Mouse (Mus musculus): Measurements from ENCODE around the gene Fam69b. TPM values are rescaled to one million over a fixed set of nuclear protein-coding genes. Genes with fewer than 3 reads are reported as not detected.
A peak's percentile ranks its signal among the peaks of the same experiment; 100 is the strongest.

The Fam69b gene
- polyA plus RNA-seq (2015; fragmentation: Nextera tagmentation; extraction: Ambion mirVana), result 12.2 and 18.0 TPM in 2 replicates

DNA sequence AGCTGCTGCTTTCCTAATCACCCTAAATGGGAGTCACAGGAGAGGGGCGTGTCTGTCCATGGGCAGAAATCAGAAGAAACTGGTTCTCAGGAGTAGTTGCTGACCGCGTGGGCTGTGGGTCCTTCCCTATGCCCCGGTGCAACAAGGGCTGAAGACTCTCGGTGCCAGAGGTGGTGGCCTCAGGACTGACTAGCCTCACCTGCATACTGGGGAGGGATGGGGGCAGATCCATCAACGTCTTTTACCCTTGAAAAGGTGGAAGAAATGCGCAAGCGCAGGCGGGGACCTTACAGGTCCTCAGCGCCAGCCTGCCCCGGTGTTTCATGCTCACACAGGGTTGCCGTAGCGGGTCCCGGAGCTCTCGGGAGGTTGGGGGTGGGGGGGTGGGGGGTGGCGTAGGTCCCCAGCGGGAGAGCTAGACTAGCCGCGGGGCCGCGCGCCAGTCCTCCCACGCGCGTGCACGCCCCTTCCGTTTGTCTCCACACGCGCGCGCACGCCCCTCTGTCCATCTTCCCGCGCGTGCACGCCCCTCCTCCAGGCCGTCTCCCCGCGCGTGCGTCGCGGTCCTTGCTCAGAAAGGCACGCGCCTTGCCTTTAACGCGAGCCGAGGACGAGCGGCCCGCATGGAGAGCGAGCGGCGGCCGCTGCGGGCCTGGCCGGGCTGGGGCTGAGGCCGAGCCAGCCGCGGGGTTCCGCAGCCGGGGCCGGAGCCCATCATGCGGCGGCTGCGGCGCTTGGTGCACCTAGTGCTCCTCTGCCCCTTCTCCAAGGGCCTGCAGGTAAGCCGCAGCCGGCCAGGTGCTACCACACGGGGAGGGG, at the start of gene Fam69b:
Gene Fam69b, plus strand, starts transcription at position 537 of the 819 bp plus-strand sequence.
- WGBS, result under 1% methylated on average over 65 of the region's 70 CpGs
- peak; percentile 56 for ATAC-seq (replicated peaks; ENCODE audit: insufficient number of reproducible peaks, insufficient read depth, low FRiP score, low read depth)
- H3K4me1 ChIP-seq (replicated peaks), result peaks cover 13% of the 10 kb centered on the region
- H3K27ac ChIP-seq, result peak within 1 kb of the TSS; percentile 32; the same call in 1 of the 2 replicates
- no peaks in the 10 kb centered on the region for H3K27me3 ChIP-seq
- H3K36me3 ChIP-seq, result no peaks in the 10 kb centered on the region
- no peaks in the 10 kb centered on the region for H3K9me3 ChIP-seq (replicated peaks)
- peak within 1 kb of the TSS; percentile 81 for H3K9ac ChIP-seq
- peak within 1 kb of the TSS; percentile 99 for H3K4me2 ChIP-seq
- H3K4me3 ChIP-seq, result peak within 1 kb of the TSS; percentile 69

DNA sequence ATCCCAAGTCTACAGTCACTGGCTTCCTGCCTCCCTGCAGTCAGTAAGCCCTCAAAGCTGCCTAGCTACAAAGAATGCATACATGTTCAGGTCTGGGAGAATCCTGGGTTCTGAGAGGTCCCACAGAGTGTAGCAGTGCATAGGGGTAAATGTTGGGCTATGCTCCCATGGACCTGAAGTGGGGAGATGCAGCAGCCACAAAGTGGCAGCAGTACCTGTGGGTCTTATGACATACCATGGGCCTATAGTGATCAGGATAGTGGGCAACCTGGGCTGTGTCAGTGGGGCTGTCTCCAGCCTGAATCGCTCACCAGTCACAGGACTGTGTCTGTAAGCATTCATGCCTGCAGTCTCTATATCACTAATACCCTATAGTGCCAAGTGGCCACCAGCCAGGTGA, 48.5 kb upstream of the Fam69b start, which contains the start of gene Egfl7:
Gene Egfl7, plus strand, starts transcription at position 301 of the 400 bp plus-strand sequence.
- WGBS, result 71% methylated on average over 1 of the region's 1 CpGs
- Histone ChIP-seq H3K27me3 (no peaks in the 10 kb centered on the region), H3K9ac (no peak within 1 kb of the TSS), H3K36me3 (no peaks in the 10 kb centered on the region), H3K9me3 (replicated peaks) (no peaks in the 10 kb centered on the region), H3K4me1 (replicated peaks) (peaks cover 36% of the 10 kb centered on the region), H3K4me3 (no peak within 1 kb of the TSS), H3K27ac (peak within 1 kb of the TSS; percentile 55), H3K4me2 (no peak within 1 kb of the TSS; the same call in 1 of the 2 replicates)
- no peak for ATAC-seq (replicated peaks; ENCODE audit: insufficient number of reproducible peaks, insufficient read depth, low FRiP score, low read depth)

DNA sequence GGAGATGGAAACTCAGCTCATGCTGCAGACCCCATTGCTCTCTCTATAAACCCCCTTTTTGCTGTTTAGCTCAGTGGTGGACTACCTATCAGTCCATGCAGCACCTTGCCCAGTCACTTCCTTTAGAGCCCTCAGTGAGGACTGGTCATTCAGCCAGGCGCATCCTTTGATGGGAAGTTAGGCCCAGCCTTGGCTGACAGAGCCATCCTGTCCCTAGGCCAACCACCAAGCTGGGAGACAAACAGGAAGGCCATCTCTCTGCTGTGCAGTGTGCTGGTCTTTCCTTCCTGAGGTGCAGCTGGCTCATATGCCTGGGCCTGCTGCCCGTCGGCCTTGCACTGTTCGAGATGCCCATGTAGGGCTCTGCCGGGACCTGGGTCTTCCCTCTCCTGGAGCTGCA, 47.5 kb upstream of the Fam69b start:
- peaks cover 27% of the 10 kb centered on the region for H3K4me1 ChIP-seq (replicated peaks)
- no peak overlapping the region for H3K4me2 ChIP-seq
- H3K27me3 ChIP-seq, result no peaks in the 10 kb centered on the region
- WGBS, result 74% methylated on average over 5 of the region's 5 CpGs
- no peaks in the 10 kb centered on the region for H3K9me3 ChIP-seq (replicated peaks)
- H3K27ac ChIP-seq, result peak overlapping the region; percentile 54
- H3K9ac ChIP-seq, result no peak overlapping the region
- H3K4me3 ChIP-seq, result no peak overlapping the region
- no peak for ATAC-seq (replicated peaks; ENCODE audit: insufficient number of reproducible peaks, insufficient read depth, low FRiP score, low read depth)
- H3K36me3 ChIP-seq, result no peaks in the 10 kb centered on the region

DNA sequence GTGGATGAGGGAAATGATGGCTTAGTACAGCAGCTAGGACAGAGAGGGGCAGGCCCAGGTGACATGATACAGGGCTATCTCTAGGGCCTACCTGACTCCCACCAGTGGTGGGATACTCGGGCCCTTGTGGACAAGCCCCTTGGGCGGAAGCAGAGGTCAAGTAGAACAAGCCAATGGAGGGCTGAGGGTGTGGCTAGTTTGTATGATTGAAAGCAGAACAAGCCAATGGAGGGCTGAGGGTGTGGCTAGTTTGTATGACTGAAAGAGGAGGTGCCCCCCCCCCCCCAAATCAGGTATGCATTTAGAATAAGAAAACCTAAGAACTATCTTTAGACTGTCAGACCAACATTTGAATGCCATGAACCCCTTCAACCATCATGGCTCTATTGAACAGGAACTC, 46.1 kb upstream of the Fam69b start:
- Histone ChIP-seq H3K27me3 (no peaks in the 10 kb centered on the region), H3K4me1 (replicated peaks) (peaks cover 26% of the 10 kb centered on the region), H3K9ac (no peak overlapping the region), H3K4me2 (no peak overlapping the region), H3K9me3 (replicated peaks) (no peaks in the 10 kb centered on the region), H3K36me3 (no peaks in the 10 kb centered on the region), H3K4me3 (no peak overlapping the region), H3K27ac (no peak overlapping the region)
- 59% methylated on average over 2 of the region's 2 CpGs for WGBS
- no peak for ATAC-seq (replicated peaks; ENCODE audit: insufficient number of reproducible peaks, insufficient read depth, low FRiP score, low read depth)

DNA sequence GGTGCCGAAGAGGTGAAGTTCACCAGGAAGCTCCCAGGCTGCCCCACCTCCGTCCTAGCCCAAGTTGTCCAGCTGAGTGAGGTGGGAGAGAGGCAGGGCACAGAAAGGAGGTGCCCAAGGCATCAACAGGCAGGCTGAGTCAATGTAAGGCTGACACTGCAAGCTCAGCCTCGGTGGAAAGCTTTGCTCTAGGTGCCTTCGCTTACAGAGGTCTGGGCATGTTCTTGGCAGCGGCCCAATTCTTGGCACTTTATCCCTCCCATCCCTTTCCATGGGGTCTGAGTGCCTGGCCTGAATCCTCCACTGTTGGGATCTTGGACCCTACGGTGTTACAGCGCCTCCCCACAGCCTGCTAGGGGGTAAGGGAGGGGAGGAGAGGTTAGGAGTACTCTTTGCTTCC, 45.5 kb upstream of the Fam69b start:
- 62% methylated on average over 7 of the region's 7 CpGs for WGBS
- no peak overlapping the region for H3K9ac ChIP-seq
- H3K9me3 ChIP-seq (replicated peaks), result no peaks in the 10 kb centered on the region
- H3K27ac ChIP-seq, result peak overlapping the region; percentile 83
- no peaks in the 10 kb centered on the region for H3K27me3 ChIP-seq
- peak overlapping the region; percentile 42 for H3K4me2 ChIP-seq
- no peaks in the 10 kb centered on the region for H3K36me3 ChIP-seq
- no peak overlapping the region for H3K4me3 ChIP-seq
- peaks cover 26% of the 10 kb centered on the region for H3K4me1 ChIP-seq (replicated peaks)
- ATAC-seq (replicated peaks; ENCODE audit: insufficient number of reproducible peaks, insufficient read depth, low FRiP score, low read depth), result no peak

DNA sequence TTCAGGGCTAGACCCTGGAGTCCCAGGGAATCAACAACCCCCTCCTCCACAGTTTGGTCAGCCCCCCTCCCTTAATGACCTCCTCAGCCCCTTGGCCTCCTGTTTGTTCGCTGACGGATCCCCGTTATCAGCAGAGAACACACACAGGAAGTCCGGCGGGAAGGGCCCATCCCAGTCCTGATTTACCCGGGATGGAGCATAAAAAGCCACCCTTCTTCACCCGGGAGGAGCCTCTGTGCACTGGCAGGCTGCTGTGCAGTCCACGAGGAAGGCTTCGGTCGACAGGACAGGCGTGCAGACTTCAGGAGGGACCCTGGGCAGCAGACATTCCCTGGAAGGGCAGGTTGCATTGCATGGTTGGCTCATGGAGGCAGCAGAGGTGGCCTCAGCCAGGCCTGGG, 44.6 kb upstream of the Fam69b start:
- peak overlapping the region; percentile 42 for H3K4me2 ChIP-seq
- no peaks in the 10 kb centered on the region for H3K27me3 ChIP-seq
- peak overlapping the region; percentile 74 for H3K4me3 ChIP-seq
- H3K27ac ChIP-seq, result peak overlapping the region; percentile 83
- WGBS, result 31% methylated on average over 11 of the region's 11 CpGs
- peak overlapping the region; percentile 58 for H3K9ac ChIP-seq
- H3K9me3 ChIP-seq (replicated peaks), result no peaks in the 10 kb centered on the region
- ATAC-seq (replicated peaks; ENCODE audit: insufficient number of reproducible peaks, insufficient read depth, low FRiP score, low read depth), result peak; percentile 54
- peaks cover 31% of the 10 kb centered on the region for H3K4me1 ChIP-seq (replicated peaks)
- no peaks in the 10 kb centered on the region for H3K36me3 ChIP-seq

DNA sequence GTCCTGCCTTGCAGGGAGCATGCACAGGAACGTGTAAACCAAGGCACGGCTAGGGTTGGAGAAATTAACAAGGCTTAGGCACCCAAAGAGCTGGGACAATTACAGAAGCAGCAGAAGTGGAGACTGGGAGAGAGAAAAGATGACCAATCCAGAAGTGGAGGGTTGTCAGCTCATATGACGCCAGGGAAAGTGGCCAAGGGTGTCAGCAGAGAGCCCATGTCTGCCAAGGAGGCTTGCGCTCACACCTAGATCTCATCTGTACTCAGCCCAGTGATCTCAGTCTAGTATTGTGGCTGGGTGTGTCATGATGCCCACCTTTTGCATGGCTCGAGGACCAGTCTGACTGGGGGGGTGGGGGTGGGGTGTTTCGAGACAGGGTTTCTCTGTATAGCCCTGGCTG, 42.5 kb upstream of the Fam69b start:
- no peaks in the 10 kb centered on the region for H3K9me3 ChIP-seq (replicated peaks)
- H3K9ac ChIP-seq, result peak overlapping the region; percentile 76
- peak overlapping the region; percentile 74 for H3K4me3 ChIP-seq
- ATAC-seq (replicated peaks; ENCODE audit: insufficient number of reproducible peaks, insufficient read depth, low FRiP score, low read depth), result no peak
- WGBS, result 52% methylated on average over 6 of the region's 6 CpGs
- H3K36me3 ChIP-seq, result no peaks in the 10 kb centered on the region
- peak overlapping the region; percentile 83 for H3K27ac ChIP-seq
- no peaks in the 10 kb centered on the region for H3K27me3 ChIP-seq
- H3K4me1 ChIP-seq (replicated peaks), result peaks cover 31% of the 10 kb centered on the region
- no peak overlapping the region for H3K4me2 ChIP-seq

DNA sequence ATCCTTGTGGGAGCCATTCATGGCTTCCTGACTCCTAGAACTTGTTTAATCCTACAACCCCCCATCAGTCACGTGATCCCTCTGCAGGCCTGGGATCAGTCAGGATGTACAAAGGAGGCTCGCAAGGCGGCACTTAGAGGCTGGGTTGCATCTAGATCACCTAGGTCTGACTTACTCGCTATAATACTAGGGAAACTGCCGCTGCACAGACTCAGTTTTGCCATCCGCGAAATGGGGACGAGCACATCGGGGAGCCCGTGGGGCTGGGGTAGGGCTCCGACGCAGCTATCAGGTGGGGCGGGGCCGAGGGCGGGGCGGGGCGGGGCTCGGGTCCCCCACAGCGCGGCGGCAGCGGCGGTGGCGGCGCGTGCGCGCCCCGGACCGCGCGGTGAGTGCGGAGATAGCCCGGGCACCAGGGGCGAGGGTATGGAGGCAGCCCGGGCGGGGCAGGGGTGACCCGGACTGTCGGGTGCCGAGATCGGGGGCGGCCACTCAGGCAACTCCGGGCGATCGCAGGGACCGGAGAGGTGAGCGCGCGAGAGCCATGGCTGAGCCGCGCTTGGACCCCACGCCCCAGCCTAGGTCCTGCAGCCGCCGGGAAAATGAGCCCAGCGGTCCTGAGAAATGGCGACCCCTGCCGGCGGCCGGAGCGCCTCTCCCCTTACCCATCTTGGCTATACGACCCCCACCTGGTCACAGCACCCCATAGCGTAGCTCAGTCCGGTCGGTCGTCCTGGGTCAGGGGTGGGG, 41.8 kb upstream of the Fam69b start, which contains the start of gene Gm20532:
Gene Gm20532, plus strand, starts transcription at position 346 of the 750 bp plus-strand sequence.
- peak; percentile 33 for ATAC-seq (replicated peaks; ENCODE audit: insufficient number of reproducible peaks, insufficient read depth, low FRiP score, low read depth)
- no peaks in the 10 kb centered on the region for H3K27me3 ChIP-seq
- H3K4me2 ChIP-seq, result peak within 1 kb of the TSS; percentile 89
- peak within 1 kb of the TSS; percentile 76 for H3K9ac ChIP-seq
- under 1% methylated on average over 65 of the region's 65 CpGs for WGBS
- peak within 1 kb of the TSS; percentile 83 for H3K27ac ChIP-seq
- peak within 1 kb of the TSS; percentile 74 for H3K4me3 ChIP-seq
- H3K9me3 ChIP-seq (replicated peaks), result no peaks in the 10 kb centered on the region
- no peaks in the 10 kb centered on the region for H3K36me3 ChIP-seq
- peaks cover 38% of the 10 kb centered on the region for H3K4me1 ChIP-seq (replicated peaks)

DNA sequence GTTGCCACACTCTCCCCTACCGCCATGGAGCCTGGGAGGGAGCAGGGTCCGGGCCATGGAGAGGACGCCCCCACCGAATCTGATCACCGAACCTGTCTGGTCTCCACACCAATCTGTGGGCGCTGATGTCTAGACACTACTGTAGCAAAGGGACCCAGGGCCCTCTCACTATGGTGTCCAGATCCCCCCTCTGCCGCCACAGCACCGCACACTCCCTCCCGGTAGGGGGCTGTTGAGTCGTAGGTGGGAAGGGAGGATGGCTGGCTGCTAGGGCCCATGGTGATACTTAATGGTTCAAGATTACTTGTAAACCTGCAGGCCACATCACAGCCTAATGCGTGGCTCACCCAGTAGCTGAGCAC, 41.2 kb upstream of the Fam69b start:
- ATAC-seq (replicated peaks; ENCODE audit: insufficient number of reproducible peaks, insufficient read depth, low FRiP score, low read depth), result peak; percentile 0; the same call in 1 of the 2 replicates
- 8% methylated on average over 11 of the region's 11 CpGs for WGBS
- H3K4me2 ChIP-seq, result peak overlapping the region; percentile 89

DNA sequence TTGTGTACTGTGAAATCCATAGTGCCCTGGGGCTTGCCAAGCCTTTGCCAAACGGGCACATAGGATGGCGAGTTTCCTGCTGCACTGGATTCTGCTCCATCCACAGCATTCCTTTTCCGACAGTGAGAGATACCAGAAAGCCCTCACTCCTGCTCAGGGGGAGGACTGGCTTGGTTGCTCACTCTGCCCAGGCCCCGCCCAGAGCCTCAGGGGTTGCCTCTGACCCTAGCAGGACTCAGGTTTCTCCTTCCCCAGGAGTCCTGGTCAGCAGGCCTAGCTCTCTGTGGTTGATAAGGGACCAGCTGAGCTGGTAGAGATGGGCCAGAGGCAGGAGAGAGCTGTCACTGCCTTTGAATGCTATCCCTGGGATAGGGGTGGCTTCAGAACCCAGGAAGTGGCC, 39.7 kb upstream of the Fam69b start:
- Histone ChIP-seq H3K4me3 (peak overlapping the region; percentile 74), H3K4me1 (replicated peaks) (peaks cover 29% of the 10 kb centered on the region), H3K36me3 (peaks cover 15% of the 10 kb centered on the region; the same call in 1 of the 2 replicates), H3K27me3 (no peaks in the 10 kb centered on the region), H3K9me3 (replicated peaks) (no peaks in the 10 kb centered on the region), H3K4me2 (peak overlapping the region; percentile 89), H3K27ac (peak overlapping the region; percentile 83), H3K9ac (peak overlapping the region; percentile 76)
- 24% methylated on average over 4 of the region's 4 CpGs for WGBS
- ATAC-seq (replicated peaks; ENCODE audit: insufficient number of reproducible peaks, insufficient read depth, low FRiP score, low read depth), result no peak

More for the DNA sequence above, 41.2 kb upstream of the Fam69b start:
- H3K9ac ChIP-seq, result peak overlapping the region; percentile 76
- H3K9me3 ChIP-seq (replicated peaks), result no peaks in the 10 kb centered on the region
- H3K4me3 ChIP-seq, result peak overlapping the region; percentile 74
- H3K27ac ChIP-seq, result peak overlapping the region; percentile 83
- peaks cover 39% of the 10 kb centered on the region for H3K4me1 ChIP-seq (replicated peaks)
- peaks cover 2% of the 10 kb centered on the region; the same call in 1 of the 2 replicates for H3K36me3 ChIP-seq
- no peaks in the 10 kb centered on the region for H3K27me3 ChIP-seq

DNA sequence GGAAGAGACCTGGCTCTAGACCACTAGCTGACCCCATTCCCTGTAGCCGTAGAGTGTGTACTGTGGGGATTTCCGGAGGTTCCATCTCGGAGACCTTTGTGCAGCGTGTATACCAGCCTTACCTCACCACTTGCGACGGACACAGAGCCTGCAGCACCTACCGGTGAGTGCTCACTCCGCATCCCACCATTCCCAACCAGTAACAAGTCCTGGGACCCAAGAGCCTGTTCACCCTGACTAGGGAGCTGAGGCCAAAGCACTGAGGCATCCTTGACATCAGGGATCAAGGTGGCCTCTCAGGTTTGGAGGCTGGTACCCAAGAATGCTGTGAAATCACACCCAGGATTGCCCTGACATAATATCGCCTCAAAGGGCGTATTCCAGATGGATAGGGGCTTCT, 39.0 kb upstream of the Fam69b start:
- Histone ChIP-seq H3K4me2 (peak overlapping the region; percentile 89), H3K27ac (peak overlapping the region; percentile 83), H3K36me3 (peaks cover 15% of the 10 kb centered on the region; the same call in 1 of the 2 replicates), H3K4me1 (replicated peaks) (peaks cover 29% of the 10 kb centered on the region), H3K9ac (0 out of 2 replicates have a peak overlapping the region, but pooled peaks have one; percentile 23), H3K9me3 (replicated peaks) (no peaks in the 10 kb centered on the region), H3K27me3 (no peaks in the 10 kb centered on the region), H3K4me3 (peak overlapping the region; percentile 74)
- ATAC-seq (replicated peaks; ENCODE audit: insufficient number of reproducible peaks, insufficient read depth, low FRiP score, low read depth), result no peak
- WGBS, result 83% methylated on average over 10 of the region's 10 CpGs
